Mouse (Mus musculus) neural tube, embryonic 15.5 days (tissue): ENCODE data around the gene R3hdm2. TPM values are rescaled to one million over a fixed set of nuclear protein-coding genes. Genes with fewer than 3 reads are reported as not detected.
A peak's percentile ranks its signal among the peaks of the same experiment; 100 is the strongest.

Source experiments
- ATAC-seq: fragments of 200-750 bp; cut with Nextera tagmentation; 2 replicates; pipeline ENCODE4 v1.8.0; 2017; ENCODE audit warnings: mild to moderate bottlenecking, moderate TSS enrichment, moderate library complexity; ENCODE audit not compliant: low FRiP score
- H3K27ac ChIP-seq: fragments of 300-500 bp; sonication (generic); replicated peaks from 2 replicates; pipeline ENCODE4 v1.5.1; 2015; ENCODE audit warnings: mild to moderate bottlenecking, inconsistent platforms
- H3K27me3 ChIP-seq: fragments of 300-500 bp; sonication (generic); replicated peaks from 2 replicates; pipeline ENCODE4 v1.6.1; 2015; ENCODE audit warnings: inconsistent platforms
- H3K36me3 ChIP-seq: fragments of 300-500 bp; sonication (generic); 2 replicates; pipeline ENCODE4 v1.6.1; 2015; ENCODE audit warnings: inconsistent platforms
- H3K4me1 ChIP-seq: fragments of 300-500 bp; sonication (generic); 2 replicates; pipeline ENCODE4 v1.6.1; 2015; ENCODE audit warnings: inconsistent platforms
- H3K4me2 ChIP-seq: fragments of 300-500 bp; sonication (generic); 2 replicates; pipeline ENCODE4 v1.6.1; 2015; ENCODE audit warnings: inconsistent platforms, mild to moderate bottlenecking, moderate library complexity
- H3K4me3 ChIP-seq: fragments of 300-500 bp; sonication (generic); replicated peaks from 2 replicates; pipeline ENCODE4 v1.5.1; 2015; ENCODE audit warnings: mild to moderate bottlenecking, inconsistent platforms
- H3K9ac ChIP-seq: fragments of 300-500 bp; sonication (generic); replicated peaks from 2 replicates; pipeline ENCODE4 v1.6.1; 2015; ENCODE audit warnings: mild to moderate bottlenecking, inconsistent platforms
- H3K9me3 ChIP-seq: fragments of 300-500 bp; sonication (generic); replicated peaks from 2 replicates; pipeline ENCODE4 v1.6.1; 2016; ENCODE audit warnings: inconsistent platforms
- WGBS: fragments of 180-500 bp; shearing (Covaris S2); methylation state at CpG from one replicate; pipeline ENCODE4 v1.1.7; 2015; ENCODE audit warnings: mixed read lengths; 5-methylcytosine and 5-hydroxymethylcytosine counted together
- polyA plus RNA-seq: library from polyadenylated mRNA; unstranded; fragments of >200 nt; fragmentation: Nextera tagmentation; extraction: Ambion mirVana; gene quantifications from 2 replicates; pipeline ENCODE4 v1.2.1, GENCODE M21; 2015

Gene R3hdm2
- polyA plus RNA-seq, 1 experiment from 2014 or later: 30.7 TPM

GRCm38 (mm10) chr10:127522088-127522581 is 142.0 kb downstream of the R3hdm2 start, which contains the start of gene Shmt2:
TSS of gene Shmt2 (minus strand) at chr10:127522444.
- Histone ChIP-seq H3K27me3 (peaks cover 15% of the 10 kb centered on the region), H3K9ac (peak within 1 kb of the TSS; percentile 54), H3K4me1 (peaks cover 56% of the 10 kb centered on the region), H3K27ac (peak within 1 kb of the TSS; percentile 54), H3K9me3 (no peaks in the 10 kb centered on the region), H3K4me2 (peak within 1 kb of the TSS; percentile 92), H3K4me3 (peak within 1 kb of the TSS; percentile 61), H3K36me3 (peaks cover 13% of the 10 kb centered on the region)
- WGBS: under 1% methylated on average over 21 of the region's 21 CpGs
- peak; percentile 58 for ATAC-seq

- WGBS: 2% methylated on average over 23 of the region's 23 CpGs
- peaks cover 76% of the 10 kb centered on the region for H3K4me1 ChIP-seq
- no peak overlapping the region for H3K4me3 ChIP-seq
- H3K9ac ChIP-seq: no peak overlapping the region
- H3K4me2 ChIP-seq: peak overlapping the region; percentile 21
- no peaks in the 10 kb centered on the region for H3K9me3 ChIP-seq
- ATAC-seq: no peak
- H3K27me3 ChIP-seq: peaks cover 5% of the 10 kb centered on the region; the same call in 1 of the 2 replicates
- H3K27ac ChIP-seq: peak overlapping the region; percentile 9; the same call in 1 of the 2 replicates
- peaks cover 3% of the 10 kb centered on the region; the same call in 1 of the 2 replicates for H3K36me3 ChIP-seq
Measured at GRCm38 (mm10) chr10:127524646-127525255, 144.6 kb downstream of the R3hdm2 start.

- Histone ChIP-seq H3K4me3 (peak overlapping the region; percentile 17; the same call in 1 of the 2 replicates), H3K9me3 (no peaks in the 10 kb centered on the region), H3K4me1 (peaks cover 80% of the 10 kb centered on the region), H3K27ac (no peak overlapping the region; the same call in 1 of the 2 replicates), H3K9ac (0 out of 2 replicates have a peak overlapping the region, but pooled peaks have one; percentile 18), H3K27me3 (peaks cover 5% of the 10 kb centered on the region; the same call in 1 of the 2 replicates), H3K4me2 (peak overlapping the region; percentile 94), H3K36me3 (no peaks in the 10 kb centered on the region)
- no peak for ATAC-seq
- 3% methylated on average over 26 of the region's 26 CpGs for WGBS
Measured at GRCm38 (mm10) chr10:127526048-127526447, 145.9 kb downstream of the R3hdm2 start.

GRCm38 (mm10) chr10:127526681-127527080 is 146.6 kb downstream of the R3hdm2 start:
- H3K4me3 ChIP-seq: peak overlapping the region; percentile 17; the same call in 1 of the 2 replicates
- peaks cover 80% of the 10 kb centered on the region for H3K4me1 ChIP-seq
- peak overlapping the region; percentile 70; the same call in 1 of the 2 replicates for H3K27ac ChIP-seq
- H3K36me3 ChIP-seq: no peaks in the 10 kb centered on the region
- H3K9me3 ChIP-seq: no peaks in the 10 kb centered on the region
- WGBS: 2% methylated on average over 26 of the region's 26 CpGs
- peaks cover 5% of the 10 kb centered on the region; the same call in 1 of the 2 replicates for H3K27me3 ChIP-seq
- ATAC-seq: no peak
- H3K9ac ChIP-seq: 0 out of 2 replicates have a peak overlapping the region, but pooled peaks have one; percentile 18
- H3K4me2 ChIP-seq: peak overlapping the region; percentile 94

- peaks cover 83% of the 10 kb centered on the region for H3K4me1 ChIP-seq
- H3K9ac ChIP-seq: peak overlapping the region; percentile 31
- H3K4me3 ChIP-seq: peak overlapping the region; percentile 7; the same call in 1 of the 2 replicates
- ATAC-seq: peak; percentile 3; the same call in 1 of the 2 replicates
- peak overlapping the region; percentile 94 for H3K4me2 ChIP-seq
- WGBS: 2% methylated on average over 17 of the region's 17 CpGs
- H3K27me3 ChIP-seq: peaks cover 5% of the 10 kb centered on the region; the same call in 1 of the 2 replicates
- no peaks in the 10 kb centered on the region for H3K9me3 ChIP-seq
- H3K27ac ChIP-seq: peak overlapping the region; percentile 70
- no peaks in the 10 kb centered on the region for H3K36me3 ChIP-seq
Measured at GRCm38 (mm10) chr10:127527481-127527880, 147.4 kb downstream of the R3hdm2 start.

GRCm38 (mm10) chr10:127530945-127531344 is 150.8 kb downstream of the R3hdm2 start:
- Histone ChIP-seq H3K4me1 (peaks cover 97% of the 10 kb centered on the region), H3K4me2 (peak overlapping the region; percentile 94), H3K27me3 (peaks cover 2% of the 10 kb centered on the region; the same call in 1 of the 2 replicates), H3K9me3 (no peaks in the 10 kb centered on the region), H3K9ac (peak overlapping the region; percentile 34; the same call in 1 of the 2 replicates), H3K36me3 (no peaks in the 10 kb centered on the region), H3K4me3 (peak overlapping the region; percentile 60), H3K27ac (peak overlapping the region; percentile 70)
- WGBS: 0% methylated on average over 17 of the region's 25 CpGs
- no peak for ATAC-seq

- Histone ChIP-seq H3K27ac (peak overlapping the region; percentile 70), H3K4me2 (peak overlapping the region; percentile 94), H3K36me3 (no peaks in the 10 kb centered on the region), H3K4me3 (peak overlapping the region; percentile 60), H3K9ac (0 out of 2 replicates have a peak overlapping the region, but pooled peaks have one; percentile 34), H3K4me1 (peaks cover 97% of the 10 kb centered on the region), H3K27me3 (peaks cover 2% of the 10 kb centered on the region; the same call in 1 of the 2 replicates), H3K9me3 (no peaks in the 10 kb centered on the region)
- 7% methylated on average over 4 of the region's 4 CpGs for WGBS
- no peak for ATAC-seq
Measured at GRCm38 (mm10) chr10:127531548-127531947, 151.4 kb downstream of the R3hdm2 start.

- H3K4me1 ChIP-seq: peaks cover 81% of the 10 kb centered on the region
- H3K9me3 ChIP-seq: no peaks in the 10 kb centered on the region
- under 1% methylated on average over 71 of the region's 78 CpGs for WGBS
- peaks cover 10% of the 10 kb centered on the region for H3K36me3 ChIP-seq
- H3K27ac ChIP-seq: peak within 1 kb of the TSS; percentile 70
- peak within 1 kb of the TSS; percentile 66 for H3K9ac ChIP-seq
- H3K4me3 ChIP-seq: peak within 1 kb of the TSS; percentile 60
- H3K27me3 ChIP-seq: 0 out of 2 replicates have a peak, but pooled peaks cover 2% of the 10 kb centered on the region
- ATAC-seq: peak; percentile 15; the same call in 1 of the 2 replicates
- H3K4me2 ChIP-seq: peak within 1 kb of the TSS; percentile 94
Measured at GRCm38 (mm10) chr10:127534036-127534928, 154.2 kb downstream of the R3hdm2 start, which contains the start of gene Nxph4. TSS of gene Nxph4 (minus strand) at chr10:127534559.

GRCm38 (mm10) chr10:127534929-127535384 is 154.8 kb downstream of the R3hdm2 start:
- Histone ChIP-seq H3K36me3 (peaks cover 17% of the 10 kb centered on the region), H3K27ac (peak overlapping the region; percentile 60), H3K27me3 (0 out of 2 replicates have a peak, but pooled peaks cover 2% of the 10 kb centered on the region), H3K4me2 (peak overlapping the region; percentile 94), H3K4me1 (peaks cover 74% of the 10 kb centered on the region), H3K9ac (peak overlapping the region; percentile 66), H3K4me3 (peak overlapping the region; percentile 60), H3K9me3 (no peaks in the 10 kb centered on the region)
- under 1% methylated on average over 30 of the region's 30 CpGs for WGBS
- ATAC-seq: peak; percentile 1; the same call in 1 of the 2 replicates

- ATAC-seq: peak; percentile 16; the same call in 1 of the 2 replicates
- Histone ChIP-seq H3K4me2 (peak overlapping the region; percentile 25; the same call in 1 of the 2 replicates), H3K9me3 (no peaks in the 10 kb centered on the region), H3K36me3 (peaks cover 34% of the 10 kb centered on the region), H3K9ac (0 out of 2 replicates have a peak overlapping the region, but pooled peaks have one; percentile 5), H3K27me3 (0 out of 2 replicates have a peak, but pooled peaks cover 2% of the 10 kb centered on the region), H3K4me3 (no peak overlapping the region), H3K27ac (peak overlapping the region; percentile 54; the same call in 1 of the 2 replicates), H3K4me1 (peaks cover 56% of the 10 kb centered on the region)
- 10% methylated on average over 8 of the region's 8 CpGs for WGBS
Measured at GRCm38 (mm10) chr10:127536586-127537314, 156.6 kb downstream of the R3hdm2 start.
